Mouse (Mus musculus) cerebellum, adult (tissue): ENCODE data around the gene Zfp385a.
A peak's percentile ranks its signal among the peaks of the same experiment; 100 is the strongest.

Experiments
- ATAC-seq: cut with Nextera tagmentation; 2 replicates; pipeline ENCODE4 v1.9.2; 2017; ENCODE audit warnings: mild to moderate bottlenecking, moderate library complexity, mixed read lengths; ENCODE audit not compliant: insufficient number of reproducible peaks, low FRiP score, low TSS enrichment

Zfp385a gene

GRCm38 (mm10) chr15:103364761-103365160, 24.9 kb upstream of the Zfp385a start:
- ATAC-seq: no peak

- ATAC-seq: no peak
These were observed 23.9 kb upstream of the Zfp385a start for GRCm38 (mm10) chr15:103363809-103364208.

DNA sequence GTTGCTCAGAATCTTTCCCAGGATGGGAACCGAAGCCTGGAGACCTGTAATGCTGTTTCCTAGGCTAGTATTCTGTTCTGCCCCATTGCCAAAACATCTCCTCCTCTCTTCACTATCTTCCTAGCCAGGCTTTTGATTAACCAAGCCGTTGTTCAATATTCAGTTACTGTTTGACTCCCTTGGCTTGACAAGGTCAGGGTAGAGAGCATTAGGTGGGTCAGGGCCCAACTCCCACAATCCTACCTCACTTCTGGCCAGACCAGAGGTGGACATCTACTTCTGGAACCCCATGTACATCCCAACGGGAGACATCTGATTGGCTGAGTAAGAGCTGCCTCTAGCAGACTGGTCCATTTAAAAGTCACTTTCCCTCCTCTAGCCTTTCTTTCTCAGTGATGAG, 23.1 kb upstream of the Zfp385a start:
- no peak for ATAC-seq

DNA sequence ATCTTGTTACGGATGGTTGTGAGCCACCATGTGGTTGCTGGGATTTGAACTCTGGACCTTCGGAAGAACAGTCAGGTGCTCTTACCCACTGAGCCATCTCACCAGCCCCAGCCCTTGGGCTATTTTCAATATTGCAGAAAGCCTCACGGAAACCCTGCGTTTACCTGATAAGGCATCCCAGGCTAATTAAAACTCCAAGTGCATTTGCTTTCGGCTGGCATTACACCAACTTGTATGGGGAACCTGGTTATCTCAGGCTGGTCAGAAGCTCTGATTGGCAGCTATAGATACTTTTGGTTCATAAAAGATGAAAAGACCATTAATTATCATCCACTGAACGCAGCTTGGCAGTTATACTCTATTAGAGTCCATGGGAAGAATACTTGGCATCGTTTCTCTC, 22.4 kb upstream of the Zfp385a start:
- ATAC-seq: no peak

DNA sequence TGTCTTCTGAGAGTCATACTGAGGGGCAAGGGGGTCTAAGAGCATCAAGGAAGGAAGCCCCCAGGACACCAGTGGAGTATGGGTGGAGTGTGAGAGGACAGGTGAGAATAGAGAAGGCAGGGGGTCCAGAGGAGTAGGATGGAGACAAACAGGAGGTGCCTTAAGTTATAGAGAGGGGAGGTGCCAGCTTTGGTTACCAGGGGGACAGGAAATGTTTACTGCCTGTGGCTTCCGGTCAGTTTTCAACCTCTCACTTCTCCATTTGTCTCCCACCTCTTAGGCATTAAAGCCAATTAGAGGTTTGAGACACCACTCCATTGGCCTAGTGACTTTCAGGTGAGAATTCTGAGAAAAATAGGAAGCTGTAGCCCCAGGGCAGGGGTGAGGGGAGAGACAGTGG, 21.4 kb upstream of the Zfp385a start:
- no peak for ATAC-seq

GRCm38 (mm10) chr15:103359869-103360602, 20.1 kb upstream of the Zfp385a start:
- peak; percentile 89 for ATAC-seq

DNA sequence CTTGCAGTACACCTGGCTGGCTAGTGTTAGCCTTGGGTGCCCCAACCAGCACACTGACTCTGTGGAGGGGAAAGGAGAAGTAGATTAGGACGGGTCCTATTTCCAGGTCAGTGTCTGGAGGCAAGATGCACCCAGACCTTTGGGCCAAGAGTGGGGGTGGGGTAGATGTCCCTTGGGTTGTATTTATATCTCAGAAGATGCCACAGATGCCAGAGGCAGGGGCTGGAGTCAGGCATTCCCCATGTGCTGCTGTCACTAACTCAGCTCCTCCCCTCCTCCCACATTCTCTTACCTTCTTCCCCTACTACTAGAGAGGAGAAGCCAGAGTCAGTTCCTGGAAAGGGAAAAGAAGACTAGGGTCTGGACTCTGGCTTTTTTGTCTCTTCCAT, 19.2 kb upstream of the Zfp385a start:
- ATAC-seq: no peak

GRCm38 (mm10) chr15:103358278-103359121, 18.6 kb upstream of the Zfp385a start:
- no peak for ATAC-seq

DNA sequence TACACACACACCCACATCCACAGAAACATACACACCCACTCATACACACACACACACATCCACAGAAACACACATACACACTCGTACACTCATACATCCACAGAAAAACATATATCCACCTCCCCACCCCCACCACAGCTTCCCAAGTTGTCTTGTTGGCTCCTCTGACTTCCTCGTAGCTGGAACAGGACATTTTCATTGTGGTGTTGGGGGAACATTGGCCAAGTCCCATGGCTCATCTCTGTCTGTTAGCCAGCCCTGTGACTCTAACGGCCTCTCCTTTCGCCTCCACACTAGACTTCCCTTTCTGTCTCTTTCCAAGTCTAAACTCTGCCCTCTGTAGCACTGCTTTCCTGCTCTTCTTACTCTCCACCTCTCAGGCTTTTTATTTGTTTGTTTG, 17.9 kb upstream of the Zfp385a start:
- no peak for ATAC-seq

- ATAC-seq: no peak
These were observed 16.2 kb upstream of the Zfp385a start for GRCm38 (mm10) chr15:103356130-103356529.

DNA sequence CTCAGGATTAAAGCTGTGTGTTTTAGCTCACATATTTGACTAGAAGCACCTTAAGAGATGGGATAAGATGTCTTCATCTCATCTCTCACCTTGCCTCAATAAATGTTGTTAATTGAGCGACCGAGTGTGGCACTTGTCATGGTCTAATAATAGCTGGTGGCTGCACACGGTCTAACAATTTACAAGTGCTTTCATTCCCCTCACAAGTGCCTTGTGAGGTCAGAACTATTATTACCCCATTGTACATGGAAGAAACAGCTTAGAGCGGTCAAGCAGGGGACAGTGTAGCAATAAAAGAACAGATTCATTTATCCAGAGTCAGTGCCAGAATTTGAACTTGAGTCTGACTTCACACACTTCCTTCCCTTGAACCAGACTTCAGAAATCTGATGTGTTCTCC, 15.5 kb upstream of the Zfp385a start:
- ATAC-seq: no peak

- peak; percentile 54; the same call in 1 of the 2 replicates for ATAC-seq
These were observed 14.8 kb upstream of the Zfp385a start for GRCm38 (mm10) chr15:103354690-103355089.

GRCm38 (mm10) chr15:103353511-103354256, 13.8 kb upstream of the Zfp385a start:
- no peak for ATAC-seq

GRCm38 (mm10) chr15:103352856-103353255, 13.0 kb upstream of the Zfp385a start:
- ATAC-seq: no peak

DNA sequence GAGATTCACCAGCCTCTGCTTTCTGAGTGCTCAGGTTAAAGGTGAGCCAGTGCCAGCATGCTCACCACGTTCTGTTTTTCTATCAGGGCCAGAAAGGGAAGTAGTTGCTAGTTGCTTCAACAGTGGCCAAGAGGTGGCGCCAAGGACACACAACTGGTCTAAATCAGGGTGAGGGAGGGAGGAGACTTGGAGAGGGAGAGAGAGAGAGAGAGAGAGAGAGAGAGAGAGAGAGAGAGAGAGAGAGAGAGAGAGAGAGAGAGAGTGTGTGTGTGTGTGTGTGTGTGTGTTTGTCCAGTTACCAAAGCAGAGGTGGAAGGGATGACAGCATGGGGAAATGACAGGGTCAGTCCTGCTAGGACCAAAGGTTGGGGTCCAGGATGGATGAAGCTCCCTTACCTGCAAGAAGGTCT, 7.4 kb upstream of the Zfp385a start:
- no peak for ATAC-seq

GRCm38 (mm10) chr15:103345789-103346188, 5.9 kb upstream of the Zfp385a start:
- no peak for ATAC-seq

- no peak for ATAC-seq
These were observed 3.7 kb upstream of the Zfp385a start for GRCm38 (mm10) chr15:103343556-103343955.

GRCm38 (mm10) chr15:103343008-103343407, 3.1 kb upstream of the Zfp385a start:
- no peak for ATAC-seq

- no peak for ATAC-seq
These were observed 2.5 kb upstream of the Zfp385a start for GRCm38 (mm10) chr15:103342415-103342814.

DNA sequence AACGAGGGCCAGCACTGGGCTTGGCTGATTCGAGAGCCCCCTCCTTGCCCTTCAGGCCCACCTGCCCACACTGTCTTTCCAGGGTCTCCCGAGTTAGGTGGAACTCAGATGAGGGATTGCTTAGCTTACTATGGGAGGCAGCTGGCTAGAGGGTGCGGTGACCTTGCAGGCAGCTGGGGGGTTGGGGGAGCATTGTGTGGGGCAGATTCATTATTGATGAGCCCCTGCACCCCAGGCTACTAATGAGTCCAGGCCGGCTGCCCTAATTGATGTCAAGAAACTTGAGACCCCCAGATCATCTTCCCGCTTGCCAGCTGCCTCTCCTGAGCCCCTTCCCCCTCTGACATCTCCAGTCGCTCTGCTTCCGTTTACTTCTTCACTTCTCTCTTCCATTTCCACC, 1.7 kb upstream of the Zfp385a start:
- no peak for ATAC-seq

DNA sequence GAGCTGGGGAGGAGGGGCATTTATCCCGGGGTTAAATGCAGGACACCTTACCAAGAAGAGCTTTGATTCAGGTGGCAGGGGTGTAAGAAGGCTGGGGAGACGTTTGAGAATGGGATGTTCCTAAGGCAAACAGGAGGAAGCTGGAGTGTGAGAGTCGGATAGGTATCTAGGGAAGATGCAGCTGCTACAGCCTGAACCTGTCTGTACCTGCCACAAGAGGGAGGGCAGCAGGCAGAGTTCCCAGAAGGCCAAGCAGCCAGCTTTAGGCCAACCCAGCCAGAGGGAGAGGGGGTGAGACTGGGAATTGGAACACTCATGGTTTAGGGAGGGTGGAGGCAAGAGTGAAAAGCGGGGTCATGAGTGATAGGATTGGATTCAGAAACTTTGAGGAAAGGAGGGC, 893 bp upstream of the Zfp385a start:
- no peak for ATAC-seq
